Mouse (Mus musculus) CH12F3 (cell line): ENCODE results near the gene Trpm3.

Source experiments
- in situ Hi-C: fragments of 300-500 bp; cut with MboI; formaldehyde crosslinking; loops from 2 replicates; pipeline ENCODE4 v1.14.3; 2020; ENCODE audit warnings: low sequenced_read_pairs

Trpm3 gene

GRCm38 (mm10) chr19:22958414-22958813 is 819.6 kb downstream of the Trpm3 start:
- in situ Hi-C loops, result no loop called here

GRCm38 (mm10) chr19:22960450-22961265 is 821.8 kb downstream of the Trpm3 start:
- in situ Hi-C loops, result no loop called here

- in situ Hi-C loops, result no loop called here
These were observed 823.3 kb downstream of the Trpm3 start for GRCm38 (mm10) chr19:22962001-22962708.

GRCm38 (mm10) chr19:22962731-22963130 is 823.9 kb downstream of the Trpm3 start:
- in situ Hi-C loops, result no loop called here

- in situ Hi-C loops, result no loop called here
These were observed 825.0 kb downstream of the Trpm3 start for GRCm38 (mm10) chr19:22963726-22964398.

- in situ Hi-C loops, result no loop called here
These were observed 826.6 kb downstream of the Trpm3 start for GRCm38 (mm10) chr19:22965470-22965869.

GRCm38 (mm10) chr19:22973294-22973693 is 834.4 kb downstream of the Trpm3 start:
- in situ Hi-C loops, result no loop called here

GRCm38 (mm10) chr19:22973727-22974126 is 834.9 kb downstream of the Trpm3 start:
- in situ Hi-C loops, result no loop called here

GRCm38 (mm10) chr19:22975801-22976200 is 837.0 kb downstream of the Trpm3 start:
- in situ Hi-C loops, result no loop called here

- in situ Hi-C loops, result no loop called here
These were observed 838.7 kb downstream of the Trpm3 start for GRCm38 (mm10) chr19:22977508-22977907.

- in situ Hi-C loops, result no loop called here
These were observed 839.9 kb downstream of the Trpm3 start for GRCm38 (mm10) chr19:22978763-22979162.

GRCm38 (mm10) chr19:22979191-22979590 is 840.3 kb downstream of the Trpm3 start:
- in situ Hi-C loops, result no loop called here

GRCm38 (mm10) chr19:22987914-22988313 is 849.1 kb downstream of the Trpm3 start:
- in situ Hi-C loops, result no loop called here

- in situ Hi-C loops, result no loop called here
These were observed 855.1 kb downstream of the Trpm3 start for GRCm38 (mm10) chr19:22993946-22994345.

- in situ Hi-C loops, result no loop called here
These were observed 855.7 kb downstream of the Trpm3 start for GRCm38 (mm10) chr19:22994531-22994930.

GRCm38 (mm10) chr19:23000293-23000692 is 861.4 kb downstream of the Trpm3 start:
- in situ Hi-C loops, result no loop called here

- in situ Hi-C loops, result no loop called here
These were observed 865.0 kb downstream of the Trpm3 start for GRCm38 (mm10) chr19:23003861-23004260.

GRCm38 (mm10) chr19:23005851-23006250 is 867.0 kb downstream of the Trpm3 start:
- in situ Hi-C loops, result no loop called here

- in situ Hi-C loops, result no loop called here
These were observed 867.8 kb downstream of the Trpm3 start for GRCm38 (mm10) chr19:23006517-23007273.

GRCm38 (mm10) chr19:23013695-23014094 is 874.8 kb downstream of the Trpm3 start:
- in situ Hi-C loops, result no loop called here

GRCm38 (mm10) chr19:23015516-23015915 is 876.7 kb downstream of the Trpm3 start:
- in situ Hi-C loops, result no loop called here
